Mouse (Mus musculus) C2C12 (cell line): ENCODE results near the gene Hmbs.

Experiments used
- CEBPB ChIP-seq: IDR thresholded peaks from one replicate; pipeline ENCODE4 v1.6.1; 2011; ENCODE audit warnings: low read depth, mild to moderate bottlenecking, control low read depth, moderate library complexity
- CTCF ChIP-seq: IDR thresholded peaks from one replicate; pipeline ENCODE4 v1.5.1; 2011; ENCODE audit not compliant: control insufficient read depth, insufficient read depth, insufficient read length
- MAX ChIP-seq: IDR thresholded peaks from one replicate; pipeline ENCODE4 v1.6.1; 2011; ENCODE audit warnings: mild to moderate bottlenecking, control low read depth
- USF1 ChIP-seq: IDR thresholded peaks from one replicate; pipeline ENCODE4 v1.6.1; 2011; ENCODE audit warnings: low read depth, mild to moderate bottlenecking, control low read depth, moderate library complexity

DNA sequence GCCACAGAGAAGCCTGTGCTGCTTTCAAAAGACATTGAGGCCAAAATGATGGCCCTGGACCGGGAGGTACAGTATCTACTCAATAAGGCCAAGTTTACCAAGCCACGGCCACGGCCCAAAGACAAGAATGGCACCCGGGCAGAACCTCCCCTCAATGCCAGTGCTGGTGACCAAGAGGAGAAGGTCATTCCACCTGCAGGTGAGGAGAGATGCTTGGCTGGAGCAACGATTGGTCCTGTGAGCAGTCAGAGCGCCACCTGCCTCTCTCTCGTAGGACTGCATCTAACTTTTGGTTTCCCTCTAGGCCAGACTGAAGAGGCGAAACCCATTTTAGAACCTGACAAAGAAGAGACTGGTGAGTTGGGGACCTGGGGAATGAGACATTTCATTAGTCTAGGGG lies 45.2 kb upstream of the Hmbs start:
- TF ChIP-seq CEBPB: no peak
- peak; percentile 47 for TF ChIP-seq CTCF
- no peak for TF ChIP-seq USF1
- TF ChIP-seq MAX: no peak
